Mouse (Mus musculus): ENCODE results near the gene Gm7029. TPM values are rescaled to one million over a fixed set of nuclear protein-coding genes. Genes with fewer than 3 reads are reported as not detected.
A peak's percentile ranks its signal among the peaks of the same experiment; 100 is the strongest.
"Not testable (repeated sequence)": the region's sequence is repeated elsewhere in the genome, so short reads cannot be mapped to it uniquely, and the experiment has no call there.

Gm7029 gene
- total and polyA plus RNA-seq, 2 experiments from 2014 or later = not detected

GRCm38 (mm10) chr17:33901653-33902052, 28.0 kb downstream of the Gm7029 start:
- H3K9me3 ChIP-seq (replicated peaks; ENCODE audit: control insufficient read depth, low read length) = no peaks in the 10 kb centered on the region
- H3K4me3 ChIP-seq (ENCODE audit: low read depth, low read length) = no peak overlapping the region
- H3K9ac ChIP-seq (replicated peaks; ENCODE audit: low read depth, low read length) = no peak overlapping the region
- 67% methylated on average over 4 of the region's 4 CpGs for WGBS
- DNase-seq (ENCODE audit: low spot score) (no peak), ATAC-seq (ENCODE audit: insufficient read depth, low read depth) (peak; percentile 40; the same call in 1 of the 2 replicates)
- no peak overlapping the region for H3K4me2 ChIP-seq (ENCODE audit: low read depth, low read length)
- H3K4me1 ChIP-seq (ENCODE audit: control insufficient read depth, insufficient read depth) = no peaks in the 10 kb centered on the region
- H3K27ac ChIP-seq (ENCODE audit: low read depth) = peak overlapping the region; percentile 22; the same call in 1 of the 2 replicates
- H3K36me3 ChIP-seq (replicated peaks; ENCODE audit: control insufficient read depth, insufficient read depth, low read length) = no peaks in the 10 kb centered on the region
- H3K27me3 ChIP-seq (ENCODE audit: control insufficient read depth, insufficient read depth, low read length) = no peaks in the 10 kb centered on the region
- TF ChIP-seq CTCF (IDR thresholded peaks at IDR 0.05; ENCODE audit: low read depth) (no peak), EP300 (IDR thresholded peaks at IDR 0.05; ENCODE audit: low read depth) (no peak)

- ATAC-seq (ENCODE audit: insufficient read depth, low read depth) (no peak), DNase-seq (ENCODE audit: low spot score) (no peak)
- Histone ChIP-seq H3K27me3 (ENCODE audit: control insufficient read depth, insufficient read depth, low read length) (no peaks in the 10 kb centered on the region), H3K27ac (ENCODE audit: low read depth) (peak overlapping the region; percentile 22; the same call in 1 of the 2 replicates), H3K4me1 (ENCODE audit: control insufficient read depth, insufficient read depth) (no peaks in the 10 kb centered on the region), H3K4me2 (ENCODE audit: low read depth, low read length) (no peak overlapping the region), H3K36me3 (replicated peaks; ENCODE audit: control insufficient read depth, insufficient read depth, low read length) (no peaks in the 10 kb centered on the region), H3K4me3 (ENCODE audit: low read depth, low read length) (no peak overlapping the region), H3K9me3 (replicated peaks; ENCODE audit: control insufficient read depth, low read length) (no peaks in the 10 kb centered on the region), H3K9ac (replicated peaks; ENCODE audit: low read depth, low read length) (no peak overlapping the region)
- TF ChIP-seq CTCF (IDR thresholded peaks at IDR 0.05; ENCODE audit: low read depth) (no peak), EP300 (IDR thresholded peaks at IDR 0.05; ENCODE audit: low read depth) (no peak)
- WGBS = 40% methylated on average over 4 of the region's 4 CpGs
Observed at GRCm38 (mm10) chr17:33902079-33902478, 28.4 kb downstream of the Gm7029 start.

GRCm38 (mm10) chr17:33902491-33902890, 28.9 kb downstream of the Gm7029 start:
- Histone ChIP-seq H3K9me3 (replicated peaks; ENCODE audit: control insufficient read depth, low read length) (no peaks in the 10 kb centered on the region), H3K27me3 (ENCODE audit: control insufficient read depth, insufficient read depth, low read length) (no peaks in the 10 kb centered on the region), H3K4me2 (ENCODE audit: low read depth, low read length) (no peak overlapping the region), H3K9ac (replicated peaks; ENCODE audit: low read depth, low read length) (no peak overlapping the region), H3K36me3 (replicated peaks; ENCODE audit: control insufficient read depth, insufficient read depth, low read length) (no peaks in the 10 kb centered on the region), H3K27ac (ENCODE audit: low read depth) (no peak overlapping the region), H3K4me3 (ENCODE audit: low read depth, low read length) (no peak overlapping the region), H3K4me1 (ENCODE audit: control insufficient read depth, insufficient read depth) (no peaks in the 10 kb centered on the region)
- DNase-seq (ENCODE audit: low spot score) = no peak
- TF ChIP-seq EP300 (IDR thresholded peaks at IDR 0.05; ENCODE audit: low read depth) = no peak
- no peak for TF ChIP-seq CTCF (IDR thresholded peaks at IDR 0.05; ENCODE audit: low read depth)
- WGBS = 70% methylated on average over 7 of the region's 7 CpGs
- no peak for ATAC-seq (ENCODE audit: insufficient read depth, low read depth)

- not testable (repeated sequence) for ATAC-seq (ENCODE audit: insufficient read depth, low read depth); H3K9me3 ChIP-seq (replicated peaks; ENCODE audit: control insufficient read depth, low read length); H3K27ac ChIP-seq (ENCODE audit: low read depth); H3K9ac ChIP-seq (replicated peaks; ENCODE audit: low read depth, low read length); H3K27me3 ChIP-seq (ENCODE audit: control insufficient read depth, insufficient read depth, low read length); DNase-seq (ENCODE audit: low spot score); H3K36me3 ChIP-seq (replicated peaks; ENCODE audit: control insufficient read depth, insufficient read depth, low read length); H3K4me2 ChIP-seq (ENCODE audit: low read depth, low read length); H3K4me3 ChIP-seq (ENCODE audit: low read depth, low read length); H3K4me1 ChIP-seq (ENCODE audit: control insufficient read depth, insufficient read depth)
- WGBS = 74% methylated on average over 6 of the region's 6 CpGs
Observed at GRCm38 (mm10) chr17:33903911-33904651, 30.4 kb downstream of the Gm7029 start.

- H3K27me3 ChIP-seq (ENCODE audit: control insufficient read depth, insufficient read depth, low read length); DNase-seq (ENCODE audit: low spot score); H3K4me3 ChIP-seq (ENCODE audit: low read depth, low read length); H3K4me1 ChIP-seq (ENCODE audit: control insufficient read depth, insufficient read depth); H3K4me2 ChIP-seq (ENCODE audit: low read depth, low read length); H3K9me3 ChIP-seq (replicated peaks; ENCODE audit: control insufficient read depth, low read length); H3K27ac ChIP-seq (ENCODE audit: low read depth); ATAC-seq (ENCODE audit: insufficient read depth, low read depth); H3K36me3 ChIP-seq (replicated peaks; ENCODE audit: control insufficient read depth, insufficient read depth, low read length); H3K9ac ChIP-seq (replicated peaks; ENCODE audit: low read depth, low read length): not testable (repeated sequence)
- 50% methylated on average over 3 of the region's 4 CpGs for WGBS
Observed at GRCm38 (mm10) chr17:33904835-33905234, 31.2 kb downstream of the Gm7029 start, which contains the start of gene Platr17. Gene Platr17, plus strand, starts transcription at chr17:33905135.

Data from heart, postnatal 0 days (tissue).